Mouse (Mus musculus) heart, postnatal 10 days (tissue): ENCODE data around the gene Hist1h3f. TPM values are rescaled to one million over a fixed set of nuclear protein-coding genes. Genes with fewer than 3 reads are reported as not detected.
"Not testable (repeated sequence)": the region's sequence is repeated elsewhere in the genome, so short reads cannot be mapped to it uniquely, and the experiment has no call there.

ENCODE experiments used
- DNase-seq, 2 experiments: peaks; one replicate each; pipeline ENCODE4 v3.0.0; 2021
- intact Hi-C: fragments of 180-260 bp; cut with DNase I; formaldehyde crosslinking; loops from one replicate; pipeline ENCODE4 v1.15.1; 2025
- total RNA-seq, 2 experiments: library from RNA; stranded (reverse); gene quantifications; 2 replicates each; pipeline ENCODE4 v1.2.3; 2021

The Hist1h3f gene
- total RNA-seq, 2 experiments from 2014 or later: 52.6 to 63.4 TPM

- peak; percentile 92 to 93 for DNase-seq
- intact Hi-C loops: loop anchor here (10.0 kb wide), 1 partner anchor 209 kb away; the partner anchor contains the start of genes Hist1h2bb and Hist1h3c
Measured at GRCm38 (mm10) chr13:23535137-23536075, 8.4 kb upstream of the Hist1h3f start, which contains the start of gene Hist1h3g. TSS of gene Hist1h3g (plus strand) at chr13:23535422.

- intact Hi-C loops: loop anchor here (10.0 kb wide), 1 partner anchor 209 kb away; the partner anchor contains the start of genes Hist1h2bb and Hist1h3c
- no peak for DNase-seq
Measured at GRCm38 (mm10) chr13:23536076-23536822, 7.6 kb upstream of the Hist1h3f start.

GRCm38 (mm10) chr13:23537006-23537710, 6.7 kb upstream of the Hist1h3f start:
- DNase-seq: no peak
- intact Hi-C loops: loop anchor here (10.0 kb wide), 1 partner anchor 208 kb away; the partner anchor contains the start of genes Hist1h2bb and Hist1h3c

GRCm38 (mm10) chr13:23538249-23538648, 5.6 kb upstream of the Hist1h3f start:
- DNase-seq: no peak
- intact Hi-C loops: loop anchor here (10.0 kb wide), 1 partner anchor 207 kb away; the partner anchor contains the start of genes Hist1h2bb and Hist1h3c

- DNase-seq: not testable (repeated sequence)
- intact Hi-C loops: loop anchor here (10.0 kb wide), 1 partner anchor 205 kb away; the partner anchor contains the start of genes Hist1h2bb and Hist1h3c
Measured at GRCm38 (mm10) chr13:23539821-23540220, 4.0 kb upstream of the Hist1h3f start.

- DNase-seq: no peak
- intact Hi-C loops: no loop called here
Measured at GRCm38 (mm10) chr13:23541497-23541896, 2.4 kb upstream of the Hist1h3f start.

GRCm38 (mm10) chr13:23542225-23542980, 1.4 kb upstream of the Hist1h3f start:
- intact Hi-C loops, DNase-seq: not testable (repeated sequence)

GRCm38 (mm10) chr13:23542999-23543607, 749 bp upstream of the Hist1h3f start, which contains the start of gene Hist1h2bh:
TSS of gene Hist1h2bh (minus strand) at chr13:23543392.
- intact Hi-C loops: not testable (repeated sequence)
- DNase-seq: peak; percentile 85 to 86

GRCm38 (mm10) chr13:23544787-23545120, 902 bp downstream of the Hist1h3f start:
- DNase-seq: peak in 1 of 2 experiments; percentile 25
- intact Hi-C loops: not testable (repeated sequence)

- no peak for DNase-seq
- intact Hi-C loops: no loop called here
Measured at GRCm38 (mm10) chr13:23546694-23547093, 2.8 kb downstream of the Hist1h3f start.

- DNase-seq: peak in 1 of 2 experiments; percentile 4
- intact Hi-C loops: no loop called here
Measured at GRCm38 (mm10) chr13:23550761-23551145, 6.9 kb downstream of the Hist1h3f start.

GRCm38 (mm10) chr13:23551146-23551834, 7.4 kb downstream of the Hist1h3f start, which contains the start of gene Hist1h4f:
TSS of gene Hist1h4f (minus strand) at chr13:23551648.
- DNase-seq: peak; percentile 90 to 91
- intact Hi-C loops: not testable (repeated sequence)

GRCm38 (mm10) chr13:23551931-23552914, 8.4 kb downstream of the Hist1h3f start:
- intact Hi-C loops: no loop called here
- DNase-seq: peak in 1 of 2 experiments; percentile 6

- no peak for DNase-seq
- intact Hi-C loops: no loop called here
Measured at GRCm38 (mm10) chr13:23552962-23553361, 9.1 kb downstream of the Hist1h3f start, which contains the start of gene Hist1h1d. TSS of gene Hist1h1d (plus strand) at chr13:23553262.

GRCm38 (mm10) chr13:23554393-23554792, 10.5 kb downstream of the Hist1h3f start:
- intact Hi-C loops: no loop called here
- peak in 1 of 2 experiments; percentile 41 for DNase-seq

- intact Hi-C loops: no loop called here
- DNase-seq: peak; percentile 86
Measured at GRCm38 (mm10) chr13:23554925-23555838, 11.3 kb downstream of the Hist1h3f start.
